Mouse (Mus musculus) urinary bladder, postnatal 4 days (tissue): ENCODE results near the gene Slc47a2.
"Not testable (repeated sequence)": the region's sequence is repeated elsewhere in the genome, so short reads cannot be mapped to it uniquely, and the experiment has no call there.

Experiments used
- DNase-seq, 2 experiments: peaks; one replicate each; pipeline ENCODE4 v3.0.0; 2021 to 2022; ENCODE audit warnings: low spot score in 2 of 2

The Slc47a2 gene

GRCm38 (mm10) chr11:61341971-61342370 lies 689 bp downstream of the Slc47a2 start:
- DNase-seq = no peak

- DNase-seq = no peak
These were observed 1.4 kb downstream of the Slc47a2 start for GRCm38 (mm10) chr11:61341233-61341632.

- no peak for DNase-seq
These were observed 2.3 kb downstream of the Slc47a2 start for GRCm38 (mm10) chr11:61340374-61340773.

- no peak for DNase-seq
These were observed 5.1 kb downstream of the Slc47a2 start for GRCm38 (mm10) chr11:61337586-61337985.

- DNase-seq = no peak
These were observed 21.6 kb downstream of the Slc47a2 start for GRCm38 (mm10) chr11:61320904-61321687.

GRCm38 (mm10) chr11:61319923-61320567 lies 22.6 kb downstream of the Slc47a2 start:
- no peak for DNase-seq

GRCm38 (mm10) chr11:61319233-61319922 lies 23.3 kb downstream of the Slc47a2 start:
- DNase-seq = no peak

- no peak for DNase-seq
These were observed 25.8 kb downstream of the Slc47a2 start for GRCm38 (mm10) chr11:61316864-61317263.

GRCm38 (mm10) chr11:61310321-61310720 lies 32.3 kb downstream of the Slc47a2 start:
- DNase-seq = no peak

GRCm38 (mm10) chr11:61309831-61310230 lies 32.8 kb downstream of the Slc47a2 start:
- DNase-seq = no peak

- no peak for DNase-seq
These were observed 34.9 kb downstream of the Slc47a2 start for GRCm38 (mm10) chr11:61307795-61308194.

GRCm38 (mm10) chr11:61305377-61305776 lies 37.3 kb downstream of the Slc47a2 start:
- no peak for DNase-seq

GRCm38 (mm10) chr11:61304535-61304934 lies 38.1 kb downstream of the Slc47a2 start:
- DNase-seq = not testable (repeated sequence)

GRCm38 (mm10) chr11:61300716-61301392 lies 41.8 kb downstream of the Slc47a2 start:
- DNase-seq = no peak

GRCm38 (mm10) chr11:61300205-61300604 lies 42.5 kb downstream of the Slc47a2 start:
- no peak for DNase-seq

GRCm38 (mm10) chr11:61297901-61298300 lies 44.8 kb downstream of the Slc47a2 start:
- DNase-seq = no peak

- no peak for DNase-seq
These were observed 45.3 kb downstream of the Slc47a2 start for GRCm38 (mm10) chr11:61297326-61297725.

- DNase-seq = no peak
These were observed 46.1 kb downstream of the Slc47a2 start for GRCm38 (mm10) chr11:61296556-61296955.

- DNase-seq = no peak
These were observed 47.1 kb downstream of the Slc47a2 start for GRCm38 (mm10) chr11:61295556-61295955.

GRCm38 (mm10) chr11:61294431-61294830 lies 48.2 kb downstream of the Slc47a2 start:
- no peak for DNase-seq

GRCm38 (mm10) chr11:61293251-61293650 lies 49.4 kb downstream of the Slc47a2 start:
- no peak for DNase-seq

GRCm38 (mm10) chr11:61284323-61284722 lies 58.3 kb downstream of the Slc47a2 start:
- DNase-seq = no peak
